Mouse (Mus musculus) embryo, embryonic 10.5 days (tissue): ENCODE measurements around the gene Eif4a2.
A peak's percentile ranks its signal among the peaks of the same experiment; 100 is the strongest.

Experiments
- DNase-seq: peaks from one replicate; pipeline ENCODE4 v3.0.0-alpha.2; 2015; ENCODE audit warnings: low spot score

The Eif4a2 gene

DNA sequence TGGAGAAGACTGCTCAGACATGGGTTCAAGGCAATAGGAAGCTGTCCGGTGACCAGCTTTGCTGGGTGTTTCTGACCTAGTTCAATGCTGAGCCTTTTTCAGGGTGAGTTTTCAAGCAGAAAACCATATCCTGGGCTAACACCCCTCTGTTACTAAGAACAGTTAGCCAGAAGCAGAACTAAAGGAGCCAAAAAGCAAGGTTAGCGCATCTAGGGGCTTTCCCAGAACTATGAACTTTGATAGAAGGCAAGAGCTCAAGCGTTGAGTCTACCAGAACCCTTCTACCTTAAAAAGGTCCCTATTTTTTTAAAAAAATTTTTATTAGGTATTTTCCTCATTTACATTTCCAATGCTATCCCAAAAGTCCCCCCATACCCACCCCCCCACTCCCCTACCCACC lies 33.7 kb downstream of the Eif4a2 start:
- DNase-seq, result no peak

DNA sequence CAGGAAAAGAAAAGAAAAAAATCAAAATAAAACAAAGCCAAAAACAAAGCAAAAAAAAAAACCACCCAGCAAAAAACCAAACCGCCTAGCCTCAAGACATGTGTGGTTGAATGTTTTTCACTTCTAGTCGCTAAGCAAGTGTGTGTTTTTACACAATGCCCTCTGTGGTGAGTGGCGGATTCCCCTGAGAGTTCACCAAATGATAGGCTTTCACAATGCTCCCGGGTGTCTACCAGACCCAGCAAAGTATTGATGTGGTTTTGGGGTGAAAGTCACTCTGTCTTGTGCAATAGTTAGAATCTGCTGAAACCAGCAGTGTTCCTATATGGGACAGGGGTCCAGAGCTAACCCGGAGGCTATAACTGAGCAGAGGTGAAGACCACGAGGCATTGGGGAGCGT lies 37.1 kb downstream of the Eif4a2 start:
- no peak for DNase-seq

DNA sequence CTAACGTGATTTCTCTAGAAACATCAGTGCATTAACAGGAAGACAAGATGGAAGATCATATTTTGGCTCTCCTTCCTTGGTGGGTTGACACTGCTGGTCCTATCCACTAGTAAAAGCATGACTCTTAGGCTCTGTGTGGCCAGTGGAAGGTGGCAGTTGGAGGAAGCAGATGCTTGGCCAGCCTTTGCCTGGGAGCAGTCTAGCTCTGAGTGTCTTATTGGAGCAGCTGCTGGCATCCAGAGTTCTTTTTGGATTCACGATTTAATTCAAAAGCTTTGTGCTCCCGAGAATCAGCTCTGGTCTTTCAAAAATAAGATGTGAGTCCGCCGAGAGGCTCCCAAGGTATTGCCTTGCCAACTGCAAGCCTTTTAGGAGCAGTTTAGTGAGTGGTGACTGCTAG lies 38.0 kb downstream of the Eif4a2 start:
- no peak for DNase-seq

DNA sequence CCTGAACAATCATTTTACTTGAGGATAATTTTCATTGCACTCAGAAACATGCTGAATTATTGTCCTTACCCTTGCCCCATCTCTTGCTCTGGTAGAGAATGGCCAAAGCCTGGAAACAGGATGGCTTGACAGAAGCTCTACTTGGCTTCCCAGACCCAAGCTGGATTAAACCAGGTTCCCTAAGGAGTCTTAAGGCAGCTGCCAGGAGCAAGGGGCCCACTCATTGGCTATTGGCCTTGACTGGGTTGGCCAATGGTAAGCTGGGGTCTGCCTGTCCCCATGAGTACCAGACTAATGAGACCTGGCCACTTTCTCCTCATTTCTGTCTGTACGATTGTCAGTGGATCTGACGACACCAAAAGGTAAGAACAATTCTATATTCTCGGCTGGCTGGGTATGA lies 39.0 kb downstream of the Eif4a2 start, which contains the start of gene Adipoq:
Gene Adipoq (plus strand): TSS at position 257 of the 400 bp plus-strand sequence.
- DNase-seq, result no peak

DNA sequence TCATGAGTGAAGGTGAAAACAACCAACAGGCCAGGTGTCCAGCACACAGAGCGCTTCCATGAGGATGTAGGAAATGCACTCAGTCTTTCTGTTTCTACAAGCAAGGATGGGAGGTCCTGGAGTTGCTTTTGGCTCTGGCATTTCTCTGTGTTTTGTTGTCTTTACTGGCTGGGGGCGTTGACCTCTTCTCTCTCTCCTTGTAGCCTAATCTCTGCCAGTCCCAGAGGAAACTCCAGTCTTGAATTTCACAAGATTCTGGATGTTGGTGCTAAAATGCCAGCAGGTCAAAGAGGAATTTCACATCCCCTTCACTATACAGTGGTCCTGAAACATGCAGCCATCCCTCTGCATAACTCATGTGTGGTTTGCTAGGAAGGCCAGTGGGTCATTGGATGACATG lies 41.7 kb downstream of the Eif4a2 start:
- DNase-seq, result no peak

DNA sequence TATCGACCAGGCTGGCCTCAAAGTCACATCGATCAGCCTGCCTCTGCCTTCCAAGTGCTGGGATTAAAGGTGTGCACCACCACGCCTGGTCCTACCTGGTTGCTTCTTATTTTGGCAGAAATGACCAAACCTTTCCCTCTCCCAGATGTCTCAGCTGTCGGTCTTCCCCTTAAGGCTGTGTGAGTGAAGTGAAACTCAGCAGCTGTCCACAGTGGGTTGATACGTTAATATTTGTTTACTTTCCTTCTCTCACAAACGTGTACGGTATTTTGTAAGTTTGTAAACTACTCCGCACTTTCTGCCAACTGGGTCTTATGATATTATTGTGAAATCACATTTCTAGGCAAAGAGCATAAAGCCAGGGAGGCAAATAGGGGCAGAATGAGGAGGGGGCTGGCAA lies 42.2 kb downstream of the Eif4a2 start:
- no peak for DNase-seq

DNA sequence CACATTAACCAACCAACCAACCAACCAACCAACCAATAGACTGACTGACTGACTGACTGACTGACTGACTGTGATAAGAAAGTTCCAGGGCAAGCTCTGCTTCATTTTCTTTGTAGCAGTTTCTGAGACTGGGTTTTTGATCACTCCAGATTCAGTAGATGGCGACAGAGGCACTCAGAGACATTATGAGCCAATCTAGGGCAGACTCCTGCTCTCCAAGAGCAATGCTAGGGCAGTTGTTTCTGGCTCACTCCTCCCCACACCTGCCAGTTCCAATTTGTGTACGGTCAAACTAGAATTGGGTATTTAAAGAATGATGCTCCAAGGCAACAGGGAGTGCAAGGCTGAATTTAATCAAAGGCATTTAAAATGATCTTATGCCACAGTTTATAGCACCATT lies 44.2 kb downstream of the Eif4a2 start:
- DNase-seq, result peak; percentile 54

DNA sequence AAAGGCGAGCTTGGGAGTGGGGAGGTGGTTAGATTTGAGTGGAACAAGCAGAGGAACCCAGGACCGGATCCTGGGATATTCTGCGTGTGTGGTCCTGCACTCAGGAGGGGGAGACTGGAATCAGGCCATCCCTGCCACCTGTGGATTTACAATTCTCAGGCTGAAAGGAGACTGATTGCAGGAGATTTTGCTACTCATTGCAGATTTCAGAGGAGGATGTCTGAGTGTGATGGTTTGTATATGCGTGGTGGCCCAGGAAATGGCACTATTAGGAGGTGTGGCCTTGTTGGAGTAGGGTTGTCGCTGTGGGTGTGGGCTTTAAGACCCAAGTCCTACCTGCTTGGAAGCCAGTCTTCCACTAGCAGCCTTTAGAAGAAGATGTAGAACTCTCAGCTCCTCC lies 47.0 kb downstream of the Eif4a2 start:
- DNase-seq, result no peak

DNA sequence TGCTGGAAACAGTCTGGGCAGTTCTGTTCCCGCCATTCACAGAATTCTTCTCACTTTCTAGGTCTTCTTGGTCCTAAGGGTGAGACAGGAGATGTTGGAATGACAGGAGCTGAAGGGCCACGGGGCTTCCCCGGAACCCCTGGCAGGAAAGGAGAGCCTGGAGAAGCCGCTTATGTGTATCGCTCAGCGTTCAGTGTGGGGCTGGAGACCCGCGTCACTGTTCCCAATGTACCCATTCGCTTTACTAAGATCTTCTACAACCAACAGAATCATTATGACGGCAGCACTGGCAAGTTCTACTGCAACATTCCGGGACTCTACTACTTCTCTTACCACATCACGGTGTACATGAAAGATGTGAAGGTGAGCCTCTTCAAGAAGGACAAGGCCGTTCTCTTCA lies 49.8 kb downstream of the Eif4a2 start:
- no peak for DNase-seq

DNA sequence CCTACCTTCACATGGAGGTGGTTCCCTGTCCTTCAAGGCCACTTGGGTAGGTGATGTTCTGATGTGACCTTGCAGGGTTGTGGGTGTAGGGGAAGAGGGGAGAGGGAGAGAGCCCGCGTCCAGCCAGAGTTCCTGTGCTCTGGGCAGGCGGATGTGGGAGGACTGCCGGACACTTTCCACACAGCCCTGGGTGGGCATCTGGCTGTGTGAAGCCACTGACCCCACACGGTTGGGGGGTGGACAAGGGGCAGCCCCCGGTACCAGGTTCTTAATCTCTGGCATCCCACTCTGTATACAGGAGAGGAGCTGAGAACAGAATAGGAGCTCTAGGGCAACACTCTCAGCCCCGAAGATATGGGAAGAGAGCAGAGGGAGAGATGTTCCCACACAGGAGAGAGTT lies 51.0 kb downstream of the Eif4a2 start:
- DNase-seq, result no peak

DNA sequence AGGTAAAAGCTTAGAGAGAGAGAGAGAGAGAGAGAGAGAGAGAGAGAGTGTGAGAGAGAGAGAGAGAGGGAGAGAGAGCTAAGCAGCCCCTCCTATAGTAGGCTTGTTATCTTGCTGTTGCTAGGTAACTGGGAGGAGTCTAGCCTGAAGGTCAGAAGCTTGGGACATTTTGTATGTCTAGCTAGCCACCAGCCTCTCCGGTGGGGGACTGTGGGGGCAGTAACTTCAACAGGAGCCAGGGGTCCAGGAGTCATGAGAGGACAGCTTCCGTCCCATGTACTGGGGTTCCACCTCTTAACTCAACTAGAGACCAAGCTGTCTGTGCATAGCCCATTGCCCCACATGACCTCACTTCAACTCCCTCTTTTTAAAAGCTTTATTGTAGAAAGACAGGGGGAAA lies 51.7 kb downstream of the Eif4a2 start:
- no peak for DNase-seq

DNA sequence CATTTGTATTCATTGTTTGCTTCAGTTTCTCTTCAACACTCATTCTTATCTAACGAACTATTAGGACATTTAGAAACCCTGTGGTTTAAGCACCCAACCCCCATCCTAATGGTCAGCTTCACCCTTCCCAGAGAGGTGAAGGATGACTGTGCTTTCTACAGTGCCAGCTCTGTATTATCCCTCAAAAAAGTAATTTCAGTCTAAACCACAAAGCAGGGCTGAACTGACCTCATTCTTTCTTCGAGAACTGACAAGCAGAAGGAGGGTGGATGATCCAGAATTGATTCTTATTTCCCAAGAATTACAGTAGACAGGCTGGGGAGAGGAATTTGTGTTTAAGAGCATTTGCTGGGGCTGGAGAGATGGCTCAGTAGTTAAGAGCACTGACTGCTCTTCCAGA lies 52.5 kb downstream of the Eif4a2 start:
- no peak for DNase-seq

DNA sequence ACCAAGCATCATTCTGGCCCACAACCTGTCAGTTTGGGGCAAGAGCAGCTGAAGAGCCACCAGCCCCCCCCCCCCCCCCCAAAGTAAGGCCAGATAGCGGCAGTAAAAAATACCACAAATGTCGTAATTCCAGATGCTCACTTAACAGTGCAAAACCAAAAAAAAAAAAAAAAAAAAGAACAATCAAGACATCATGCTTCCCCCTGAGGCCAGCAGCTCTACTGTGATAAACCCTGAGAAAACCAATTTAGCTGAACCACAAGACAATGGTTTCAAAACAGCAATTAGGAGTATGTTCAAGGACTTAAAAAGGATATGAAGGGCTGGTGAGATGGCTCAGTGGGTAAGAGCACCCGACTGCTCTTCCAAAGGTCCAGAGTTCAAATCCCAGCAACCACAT lies 54.9 kb downstream of the Eif4a2 start:
- no peak for DNase-seq
